Mouse (Mus musculus) embryonic fibroblast, embryonic 13.5 days (primary cell): ENCODE data around the gene Slc5a4b.

Experiments
- CTCF ChIP-seq: IDR thresholded peaks from 2 replicates; pipeline ENCODE4 v1.5.1; 2011; ENCODE audit warnings: mild to moderate bottlenecking, control low read depth, low read length, moderate library complexity, borderline replicate concordance; ENCODE audit not compliant: insufficient read depth
- POLR2A ChIP-seq: IDR thresholded peaks from 2 replicates; pipeline ENCODE4 v1.6.1; 2011; ENCODE audit warnings: low read depth, mild to moderate bottlenecking, control low read depth, low read length, moderate library complexity

DNA sequence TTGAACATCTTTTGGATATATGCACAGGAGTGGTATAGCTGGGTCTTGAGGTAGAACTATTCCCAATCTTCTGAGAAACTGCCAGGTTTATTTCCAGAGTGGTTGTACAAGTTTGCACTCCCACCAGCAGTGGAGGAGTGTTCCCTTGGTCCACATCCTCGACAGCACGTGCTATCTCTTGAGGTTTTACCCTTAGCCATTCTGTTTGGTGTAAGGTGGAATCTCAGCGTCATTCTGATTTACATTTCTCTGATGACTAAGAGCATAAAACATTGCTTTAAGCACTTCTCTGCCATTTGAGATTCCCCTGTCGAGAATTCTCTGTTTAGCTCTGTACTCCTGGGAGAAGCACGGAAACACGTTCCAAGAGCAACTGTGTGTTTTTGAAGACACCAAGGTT, 97.8 kb downstream of the Slc5a4b start:
- TF ChIP-seq CTCF (no peak), POLR2A (no peak)
